Mouse (Mus musculus): Measurements from ENCODE around the gene Sprr2k. TPM values are rescaled to one million over a fixed set of nuclear protein-coding genes. Genes with fewer than 3 reads are reported as not detected.
"Not testable (repeated sequence)": the region's sequence is repeated elsewhere in the genome, so short reads cannot be mapped to it uniquely, and the experiment has no call there.

Sprr2k gene
- total RNA-seq (2021): not detected in 2 replicates
- long read RNA-seq: 0 reads

DNA sequence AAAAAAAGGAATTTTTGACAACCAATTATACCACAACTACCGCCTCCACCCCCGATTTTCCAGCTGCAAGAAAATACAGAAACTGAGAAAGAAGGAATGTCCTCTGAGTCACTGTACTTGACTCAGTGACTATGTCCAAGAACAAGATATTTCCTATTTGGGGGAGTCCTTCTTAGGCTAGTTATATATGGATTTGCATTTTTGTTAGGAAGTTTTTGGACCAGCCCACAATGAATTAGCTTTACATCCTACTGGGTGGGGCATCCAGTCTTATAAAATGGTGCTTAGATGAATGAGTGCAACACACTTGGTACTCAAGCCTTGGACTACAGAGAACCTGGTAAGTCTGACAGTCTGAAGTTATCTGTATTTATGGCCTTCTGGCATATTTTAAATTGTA, at the start of gene Sprr2k:
Gene Sprr2k, plus strand, starts transcription at position 301 of the 400 bp plus-strand sequence.
- no peak for DNase-seq

DNA sequence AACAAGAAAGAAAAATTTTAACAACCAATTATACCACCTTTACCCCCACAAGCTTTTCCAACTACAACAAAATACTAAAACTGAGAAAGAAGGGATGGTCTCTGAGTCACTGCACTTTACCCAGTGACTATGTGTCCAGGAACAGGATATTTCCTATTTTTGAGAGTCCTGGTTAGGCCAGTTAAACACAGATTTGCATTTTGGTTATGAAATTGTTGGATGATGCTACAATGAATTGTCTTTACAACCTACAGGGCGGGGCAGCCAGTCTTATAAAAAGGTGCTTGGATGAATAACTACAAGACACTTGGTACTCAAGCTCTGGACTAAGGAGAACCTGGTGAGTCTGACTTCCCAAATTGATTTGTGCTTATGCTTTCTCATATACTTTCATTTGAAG, 47.0 kb upstream of the Sprr2k start, which contains the start of gene Sprr2h:
Gene Sprr2h, plus strand, starts transcription at position 301 of the 400 bp plus-strand sequence.
- DNase-seq: no peak

DNA sequence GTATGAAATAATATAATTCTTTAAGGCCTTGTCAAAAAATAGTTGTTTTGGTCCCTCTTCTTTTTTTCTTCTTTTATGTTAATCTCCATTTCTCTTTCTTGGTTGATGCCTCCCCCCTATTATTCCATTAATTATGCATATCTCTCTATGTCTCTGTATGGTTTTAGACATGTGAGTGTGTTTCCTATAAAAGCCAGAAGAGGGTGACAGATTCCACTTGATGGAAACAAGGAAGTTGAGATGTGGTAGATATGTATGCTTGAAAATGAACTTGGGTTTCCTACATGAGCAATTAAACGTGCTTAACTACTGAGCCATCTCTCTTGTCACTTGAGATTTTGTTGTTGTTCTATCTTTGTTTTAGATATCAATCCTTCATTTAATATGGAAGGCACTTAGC, 38.1 kb upstream of the Sprr2k start:
- no peak for DNase-seq

DNA sequence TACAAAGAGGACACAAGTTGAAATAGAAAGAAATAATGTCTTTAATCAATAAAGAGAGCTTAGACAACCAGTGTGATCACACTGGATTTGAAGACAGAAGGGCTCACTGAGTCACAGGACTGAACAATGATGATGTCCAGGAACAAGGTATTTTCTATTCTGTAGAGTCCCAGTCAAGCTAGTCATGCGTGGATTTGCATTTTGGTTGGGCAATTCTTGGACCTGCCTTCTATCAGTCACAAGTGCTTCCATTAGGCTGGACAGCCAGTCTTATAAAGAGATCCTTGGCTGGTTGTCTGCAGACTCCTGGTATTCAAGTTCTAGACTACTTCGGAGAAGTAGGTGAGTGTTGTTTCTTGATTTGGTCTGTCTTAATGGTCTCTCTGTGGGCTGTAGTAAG, 24.7 kb upstream of the Sprr2k start, which contains the start of gene Sprr2i:
Gene Sprr2i, plus strand, starts transcription at position 301 of the 400 bp plus-strand sequence.
- no peak for DNase-seq

DNA sequence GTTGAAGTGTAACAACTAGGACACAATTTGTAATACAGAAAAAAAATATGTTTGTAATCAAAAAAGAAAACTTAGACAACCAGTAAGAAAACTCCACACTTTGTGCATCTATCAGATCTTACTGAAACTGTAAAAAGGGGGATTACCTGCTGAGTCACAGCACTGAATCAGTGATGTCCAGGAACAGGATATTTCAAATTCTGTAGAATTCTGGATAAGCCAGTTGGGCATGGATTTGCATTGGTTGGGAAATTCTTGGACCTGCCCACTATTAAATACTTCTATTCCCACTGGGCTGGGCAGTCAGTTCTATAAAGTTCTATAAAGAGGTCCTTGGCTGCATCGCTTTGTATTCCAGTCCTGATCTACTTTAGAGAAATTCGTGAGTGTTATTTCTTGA, 14.6 kb upstream of the Sprr2k start, which contains the start of gene Sprr2j-ps:
Gene Sprr2j-ps, plus strand, starts transcription at position 301 of the 400 bp plus-strand sequence.
- DNase-seq: no peak

DNA sequence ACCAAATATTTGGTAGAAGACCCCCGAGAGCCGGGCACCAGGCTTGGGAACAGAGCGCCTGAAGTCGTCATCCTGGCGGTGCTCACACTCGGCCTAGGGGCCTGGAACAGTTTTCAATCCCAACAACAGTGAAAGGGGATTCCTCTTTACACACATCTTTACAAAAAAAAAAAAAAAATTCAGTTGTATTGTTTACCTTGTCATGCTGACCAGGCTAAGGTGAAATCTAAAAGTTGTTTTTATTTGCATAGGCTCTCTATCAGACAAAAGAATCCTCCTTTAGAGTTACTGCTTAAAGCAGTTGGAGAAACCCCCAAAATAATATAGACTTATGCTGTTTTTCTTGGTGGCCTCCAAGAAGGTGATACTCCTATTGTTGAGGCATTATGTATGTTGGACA, 3.1 kb upstream of the Sprr2k start, which contains the start of gene Gm9774:
Gene Gm9774, minus strand, starts transcription at position 101 of the 400 bp plus-strand sequence.
- no peak for DNase-seq

DNA sequence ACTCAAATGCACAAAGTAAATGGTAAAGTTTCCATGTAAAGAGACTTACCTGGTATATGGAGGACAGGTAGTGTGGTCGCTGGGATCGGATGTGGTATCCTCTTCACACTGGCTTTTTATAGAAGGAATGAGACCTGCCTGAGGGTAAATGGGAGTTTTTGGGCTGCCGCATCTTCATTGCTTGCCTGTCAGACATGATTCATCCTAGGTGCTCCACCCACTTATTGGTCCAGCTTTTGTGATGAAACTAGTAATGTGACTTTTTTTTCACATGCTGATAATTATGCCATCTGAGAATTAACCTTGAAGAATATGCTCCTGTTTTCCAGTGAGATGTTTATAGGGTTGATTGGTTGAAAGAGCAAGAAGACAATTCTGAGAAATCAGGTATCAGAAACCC, 6.3 kb downstream of the Sprr2k start, which contains the start of gene Sprr1b:
Gene Sprr1b, minus strand, starts transcription at position 101 of the 400 bp plus-strand sequence.
- no peak for DNase-seq

DNA sequence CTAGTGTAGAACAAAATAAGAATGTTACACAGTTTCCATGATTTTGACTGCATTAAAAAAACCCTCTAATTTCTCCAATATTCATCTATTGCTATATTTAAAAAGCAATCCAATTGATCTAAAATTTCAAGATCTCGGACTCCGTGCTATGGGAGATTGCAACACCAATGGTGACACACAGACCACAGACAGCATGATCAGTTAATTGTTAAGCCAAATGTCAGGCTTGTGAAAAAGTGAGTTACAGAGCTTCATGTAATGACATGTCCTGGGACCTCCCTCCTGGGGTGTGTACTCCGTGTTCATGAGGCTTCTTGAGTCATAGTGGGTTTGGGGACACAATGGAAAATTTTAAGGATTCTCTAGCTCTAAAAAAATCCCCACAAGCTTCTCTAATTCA, 7.8 kb downstream of the Sprr2k start:
- no peak for DNase-seq

DNA sequence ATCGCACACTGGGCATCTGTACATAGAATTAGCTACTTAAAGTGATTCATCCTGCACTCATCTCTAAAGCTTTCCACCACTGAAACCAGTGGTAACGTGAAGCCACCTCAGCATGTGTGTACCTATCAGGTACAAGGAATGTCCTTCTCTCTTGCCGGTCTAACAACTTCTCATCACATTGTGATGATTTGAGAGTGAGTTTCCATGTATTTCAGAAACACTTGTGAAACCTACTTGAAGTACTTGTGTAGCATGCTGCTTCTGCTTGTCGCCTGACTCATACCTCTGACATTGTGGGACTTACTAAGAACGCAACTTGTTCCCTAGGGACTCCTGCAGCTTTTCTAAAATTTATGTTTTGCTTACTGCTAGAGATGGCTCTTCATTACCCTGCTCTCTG, 22.8 kb downstream of the Sprr2k start:
- DNase-seq: no peak

DNA sequence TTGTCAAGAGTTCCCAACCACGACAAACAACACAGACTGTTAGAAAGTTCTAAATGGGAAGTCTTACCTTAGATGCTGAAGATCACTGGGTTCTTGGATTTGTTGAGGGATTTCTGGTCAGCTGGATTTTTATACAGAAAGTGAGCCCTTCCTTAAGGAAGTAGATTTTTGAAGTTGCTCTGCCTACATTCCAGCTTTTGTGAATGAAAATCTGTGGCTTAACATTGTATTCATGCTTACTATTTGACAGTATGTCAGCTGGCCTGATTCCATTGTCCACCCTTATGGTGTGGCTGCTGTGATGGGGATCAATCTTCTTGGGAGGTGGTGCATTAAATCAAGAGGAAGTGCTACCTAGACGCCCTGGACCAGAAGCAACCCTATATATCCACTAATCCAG, 26.2 kb downstream of the Sprr2k start, which contains the start of gene Sprr3:
Gene Sprr3, minus strand, starts transcription at position 101 of the 400 bp plus-strand sequence.
- DNase-seq: no peak

DNA sequence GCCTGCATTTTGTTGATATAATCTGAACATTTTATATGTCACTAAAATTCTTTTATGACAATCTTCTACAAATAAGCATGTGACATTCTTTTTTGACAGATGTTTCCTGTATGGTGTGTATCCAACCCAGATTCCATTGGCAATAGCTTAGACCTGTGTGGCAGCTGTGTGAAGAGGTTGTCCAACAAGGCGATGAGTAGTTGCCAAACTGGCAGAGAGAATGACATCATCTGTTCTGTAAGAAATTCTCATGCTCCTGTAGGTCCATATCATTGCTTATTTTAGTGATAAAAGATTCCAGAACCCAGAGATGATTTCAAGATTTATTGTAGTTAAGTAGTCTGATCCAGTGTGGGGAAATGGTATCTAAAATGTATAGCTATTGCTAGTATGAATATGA, 34.2 kb downstream of the Sprr2k start:
- no peak for DNase-seq

DNA sequence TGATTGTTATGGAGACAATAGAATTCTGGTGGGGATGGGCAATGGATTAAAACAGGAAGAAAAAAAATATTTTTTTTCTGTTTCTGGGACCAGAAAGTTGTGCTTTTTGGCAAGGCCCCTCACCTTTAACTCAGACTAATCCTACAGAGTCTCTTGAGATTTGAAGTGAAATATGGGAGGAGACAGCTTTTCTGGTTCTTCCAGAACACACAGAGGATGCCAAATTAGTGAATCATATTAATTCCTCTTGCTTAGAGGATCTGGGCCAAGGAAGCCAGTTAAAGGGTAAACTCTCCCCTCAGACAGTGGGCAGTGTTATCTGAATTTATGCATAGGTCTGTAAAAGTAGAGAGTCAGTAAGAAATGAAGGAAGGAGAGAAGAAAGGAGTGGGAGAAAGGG, 35.0 kb downstream of the Sprr2k start:
- no peak for DNase-seq

DNA sequence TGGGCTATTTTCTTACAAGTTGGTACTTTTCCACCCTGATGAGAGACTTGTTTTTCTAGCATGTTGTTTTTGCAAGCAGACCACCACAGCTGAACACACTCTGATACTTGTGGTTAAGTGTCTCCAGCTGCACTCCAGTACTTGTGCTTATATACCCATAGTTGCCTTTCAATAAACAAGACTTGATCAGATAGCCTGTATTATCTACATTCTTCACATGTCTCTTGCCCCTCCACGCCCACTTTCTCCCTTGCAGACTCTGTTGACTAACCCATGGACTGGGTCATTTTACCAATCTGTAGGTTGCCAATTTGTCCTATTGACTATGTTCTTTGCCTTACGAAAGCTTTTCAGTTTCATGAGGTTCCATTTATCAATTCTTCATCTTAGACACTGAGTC, 37.7 kb downstream of the Sprr2k start:
- DNase-seq: no peak

DNA sequence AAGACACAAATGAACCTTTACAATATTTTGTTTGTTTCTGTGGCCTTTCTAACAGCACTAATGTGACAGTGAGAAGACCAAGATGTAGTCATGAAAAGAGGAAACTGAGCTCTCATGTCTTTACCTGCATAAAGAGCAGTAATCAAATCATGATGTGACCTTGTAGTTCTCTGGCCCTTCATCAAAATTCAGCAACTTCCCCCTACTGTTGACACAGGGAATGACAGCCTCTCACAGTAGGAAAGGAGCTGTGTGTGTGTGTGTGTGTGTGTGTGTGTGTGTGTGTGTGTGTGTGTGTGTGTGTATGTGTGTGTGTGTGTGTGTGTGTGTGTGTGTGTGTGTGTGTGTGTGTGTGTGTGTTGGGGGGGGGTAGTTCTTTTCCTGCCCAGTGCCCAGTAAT, 48.9 kb downstream of the Sprr2k start:
- DNase-seq: not testable (repeated sequence)

Other genes starting within 250 kb of the Sprr2k start
- gene Sprr2a1, start 216.8 kb upstream of the Sprr2k start, total RNA-seq (2021): not detected in 2 replicates
- gene Sprr2a2, start 216.7 kb upstream of the Sprr2k start, total RNA-seq (2021): not detected in 2 replicates
- not detected in 2 replicates for gene Sprr2a3, start 147.2 kb upstream of the Sprr2k start, total RNA-seq (2021)
- gene Sprr2b, start 116.0 kb upstream of the Sprr2k start, total RNA-seq (2021): not detected in 2 replicates
- not detected in 2 replicates for gene Sprr2d, start 93.4 kb upstream of the Sprr2k start, total RNA-seq (2021)
- gene Sprr2e, start 80.4 kb upstream of the Sprr2k start, total RNA-seq (2021): not detected in 2 replicates
- not detected in 2 replicates for gene Sprr2f, start 67.4 kb upstream of the Sprr2k start, total RNA-seq (2021)
- gene Sprr2h, start 46.9 kb upstream of the Sprr2k start, total RNA-seq (2021): not detected in 2 replicates
- gene Sprr2i, start 24.6 kb upstream of the Sprr2k start, total RNA-seq (2021): not detected in 2 replicates
- not detected in 2 replicates for gene Sprr2j-ps, start 14.5 kb upstream of the Sprr2k start, total RNA-seq (2021)
- 4.2 and 25.6 TPM in 2 replicates for gene Gm9774, start 3.2 kb upstream of the Sprr2k start, total RNA-seq (2021)
- gene Sprr1b, start 6.2 kb downstream of the Sprr2k start, total RNA-seq (2021): not detected in 2 replicates
- not detected in 2 replicates for gene Sprr3, start 26.1 kb downstream of the Sprr2k start, total RNA-seq (2021)
- gene Sprr1a, start 53.3 kb downstream of the Sprr2k start, total RNA-seq (2021): not detected in 2 replicates
- gene Sprr4, start 67.9 kb downstream of the Sprr2k start, total RNA-seq (2021): not detected in 2 replicates
- gene 2310046K23Rik, start 101.9 kb downstream of the Sprr2k start, total RNA-seq (2021): not detected in 2 replicates
- gene Ivl, start 141.2 kb downstream of the Sprr2k start, total RNA-seq (2021): not detected in 2 replicates
- gene Smcp, start 156.4 kb downstream of the Sprr2k start, total RNA-seq (2021): not detected in 2 replicates
- not detected in 2 replicates for gene 2210017I01Rik, start 174.9 kb downstream of the Sprr2k start, total RNA-seq (2021)
- not detected in 2 replicates for gene Lce6a, start 189.1 kb downstream of the Sprr2k start, total RNA-seq (2021)
- gene Lce1a1, start 215.7 kb downstream of the Sprr2k start, total RNA-seq (2021): not detected in 2 replicates
- not detected in 2 replicates for gene Lce1b, start 224.3 kb downstream of the Sprr2k start, total RNA-seq (2021)
- not detected in 2 replicates for gene Lce1a2, start 237.7 kb downstream of the Sprr2k start, total RNA-seq (2021)
- gene Lce1c, start 246.7 kb downstream of the Sprr2k start, total RNA-seq (2021): not detected in 2 replicates

Data from adrenal gland, postnatal 25 days (tissue).